Mouse (Mus musculus) adrenal gland, adult 8-10 months (tissue): ENCODE measurements around the gene Olfr1261. TPM values are rescaled to one million over a fixed set of nuclear protein-coding genes. Genes with fewer than 3 reads are reported as not detected.

ENCODE experiments used
- DNase-seq: peaks from one replicate; pipeline ENCODE4 v3.0.0; 2022
- total RNA-seq, 4 experiments: library from RNA; stranded (reverse); gene quantifications; 2 replicates each; pipeline ENCODE4 v1.2.4; 2022

The Olfr1261 gene
- not detected for total RNA-seq

DNA sequence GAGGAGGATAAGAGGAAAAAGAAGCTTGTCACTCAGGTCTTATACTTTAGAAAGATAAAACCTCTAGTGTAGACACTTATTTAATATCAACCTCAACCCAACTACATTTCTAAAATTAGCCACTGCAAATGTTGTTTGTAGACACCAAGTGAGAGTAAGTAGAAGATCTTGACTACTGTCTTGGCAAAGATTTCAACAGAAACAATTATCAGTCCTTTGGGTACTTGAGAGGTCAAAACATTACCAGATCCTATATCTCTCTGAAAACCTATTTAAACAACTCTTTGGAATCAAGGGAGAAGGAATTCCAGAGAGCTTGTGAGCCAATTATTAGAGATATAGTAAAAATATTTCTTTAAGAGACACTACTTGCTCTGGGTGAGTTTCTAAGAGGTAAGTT lies at the start of gene Olfr1261:
Olfr1261 (plus strand) TSS at position 301 of the 400 bp plus-strand sequence.
- no peak for DNase-seq

GRCm38 (mm10) chr2:89948564-89948963 lies 42.5 kb upstream of the Olfr1261 start, which contains the start of gene Olfr1259:
Gene Olfr1259 (minus strand): TSS chr2:89948664.
- DNase-seq, result no peak

GRCm38 (mm10) chr2:89974184-89974583 lies 16.8 kb upstream of the Olfr1261 start, which contains the start of gene Olfr1260:
Gene Olfr1260 (plus strand): TSS chr2:89974340.
- DNase-seq, result no peak

DNA sequence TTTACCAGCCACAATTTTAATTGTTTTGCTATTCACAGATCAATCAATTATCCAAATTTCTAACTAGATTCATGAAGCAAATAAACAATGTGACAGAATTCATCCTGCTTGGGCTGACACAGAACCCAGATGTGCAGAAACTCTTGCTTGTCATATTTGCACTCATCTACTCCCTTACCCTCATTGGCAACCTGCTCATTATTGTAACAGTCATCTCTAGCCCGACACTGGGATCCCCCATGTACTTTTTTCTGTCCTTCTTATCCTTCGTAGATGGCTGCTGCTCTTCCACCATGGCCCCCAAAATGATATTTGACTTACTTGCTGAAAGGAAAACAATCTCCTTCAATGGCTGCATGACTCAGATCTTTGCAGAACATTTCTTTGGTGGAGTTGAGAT lies 13.3 kb upstream of the Olfr1261 start:
- no peak for DNase-seq

- DNase-seq, result no peak
Observed at GRCm38 (mm10) chr2:89999845-90000244, 8.8 kb downstream of the Olfr1261 start, which contains the start of gene Olfr1262. Gene Olfr1262 (plus strand): TSS chr2:90000145.

- no peak for DNase-seq
Observed at GRCm38 (mm10) chr2:90011831-90012230, 20.8 kb downstream of the Olfr1261 start, which contains the start of gene Olfr1263. Gene Olfr1263 (plus strand): TSS chr2:90012131.

- DNase-seq, result no peak
Observed at GRCm38 (mm10) chr2:90025477-90025876, 34.5 kb downstream of the Olfr1261 start, which contains the start of gene Olfr1264. Gene Olfr1264 (minus strand): TSS chr2:90025577.

DNA sequence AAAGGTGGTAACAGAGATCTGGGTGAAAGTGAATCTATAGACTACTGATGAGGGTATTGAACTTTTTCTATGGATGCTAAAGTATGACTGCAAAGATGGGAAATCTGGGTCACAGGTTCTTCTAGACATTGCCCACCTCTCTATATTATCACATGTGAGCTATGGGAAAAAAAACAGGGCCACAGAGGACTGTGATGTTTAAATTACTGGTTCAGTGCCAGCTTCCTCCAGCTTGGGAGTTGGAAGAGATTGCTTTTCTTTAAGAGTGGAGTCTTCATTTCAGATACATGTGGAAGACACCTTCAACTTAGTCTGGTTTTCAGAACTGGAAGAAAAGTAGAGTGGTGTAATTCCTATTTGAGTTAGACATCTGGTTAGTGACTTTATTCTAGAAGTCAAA lies 44.0 kb downstream of the Olfr1261 start, which contains the start of gene Olfr1265:
Olfr1265 (plus strand) TSS at position 301 of the 400 bp plus-strand sequence.
- no peak for DNase-seq

Other genes with a start within 250 kb of the Olfr1261 start
- not detected for gene Olfr1253, start 234.1 kb upstream of the Olfr1261 start, total RNA-seq
- gene Olfr1254, start 197.6 kb upstream of the Olfr1261 start, total RNA-seq, result not detected
- gene Olfr1255, start 179.2 kb upstream of the Olfr1261 start, total RNA-seq, result not detected
- gene Olfr1256, start 149.7 kb upstream of the Olfr1261 start, total RNA-seq, result not detected
- gene Olfr48, start 143.0 kb upstream of the Olfr1261 start, total RNA-seq, result not detected
- not detected for gene Olfr1257, start 112.8 kb upstream of the Olfr1261 start, total RNA-seq
- gene Olfr1258, start 63.9 kb upstream of the Olfr1261 start, total RNA-seq, result not detected
- not detected for gene Olfr1259, start 42.6 kb upstream of the Olfr1261 start, total RNA-seq
- not detected for gene Olfr1260, start 16.9 kb upstream of the Olfr1261 start, total RNA-seq
- not detected for gene Olfr1262, start 8.9 kb downstream of the Olfr1261 start, total RNA-seq
- gene Olfr1263, start 20.9 kb downstream of the Olfr1261 start, total RNA-seq, result not detected
- not detected for gene Olfr1264, start 34.4 kb downstream of the Olfr1261 start, total RNA-seq
- gene Olfr1265, start 44.1 kb downstream of the Olfr1261 start, total RNA-seq, result not detected
- gene Olfr140, start 72.4 kb downstream of the Olfr1261 start, total RNA-seq, result not detected
- not detected for gene Olfr1269, start 130.2 kb downstream of the Olfr1261 start, total RNA-seq
- gene Olfr32, start 151.1 kb downstream of the Olfr1261 start, total RNA-seq, result not detected
- not detected for gene Olfr1270, start 161.9 kb downstream of the Olfr1261 start, total RNA-seq
- under 1 TPM in 1 of 4 experiments, not detected in 3; 0.11 TPM for gene Olfr1506, start 233.3 kb downstream of the Olfr1261 start, total RNA-seq